Mouse (Mus musculus) testis, adult 2 months (tissue): ENCODE data around the gene Rexo5.

Source experiments
- CTCF ChIP-seq: fragments of 200-500 bp; IDR thresholded peaks from 2 replicates; pipeline ENCODE4 v1.5.1; 2012; ENCODE audit warnings: low read depth, mild to moderate bottlenecking, inconsistent platforms, low read length, moderate library complexity; ENCODE audit not compliant: control insufficient read depth, insufficient read depth, insufficient replicate concordance
- POLR2A ChIP-seq: fragments of 200-500 bp; IDR thresholded peaks from 2 replicates; pipeline ENCODE4 v1.6.1; 2012; ENCODE audit warnings: low read depth, mild to moderate bottlenecking, inconsistent platforms, low read length, moderate library complexity; ENCODE audit not compliant: control insufficient read depth

DNA sequence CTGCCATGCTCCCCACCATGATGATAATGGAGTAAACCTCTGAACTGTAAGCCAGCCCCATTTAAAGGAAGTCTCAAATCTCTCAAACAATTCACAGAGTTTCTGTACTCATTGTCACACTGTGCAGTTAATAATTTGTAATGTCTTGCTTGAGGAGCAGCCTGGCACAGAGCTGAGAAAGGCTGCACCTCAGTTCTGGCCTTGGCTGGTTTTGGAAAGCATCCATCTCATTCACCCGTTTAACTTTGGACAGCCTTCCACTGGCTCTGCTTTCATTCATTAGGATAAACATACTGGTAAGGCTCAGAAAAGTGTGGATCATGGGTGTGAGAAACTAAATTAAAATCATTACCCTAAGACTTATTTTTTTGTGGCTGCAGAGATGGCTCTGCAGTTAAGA, 47.9 kb upstream of the Rexo5 start:
- TF ChIP-seq CTCF, result no peak
- no peak for TF ChIP-seq POLR2A
